Mouse (Mus musculus): ENCODE results near the gene Gm49333. TPM values are rescaled to one million over a fixed set of nuclear protein-coding genes. Genes with fewer than 3 reads are reported as not detected.
"Not testable (repeated sequence)": the region's sequence is repeated elsewhere in the genome, so short reads cannot be mapped to it uniquely, and the experiment has no call there.

Gm49333 gene
- polyA plus RNA-seq, 1 experiment from 2014 or later: not detected

DNA sequence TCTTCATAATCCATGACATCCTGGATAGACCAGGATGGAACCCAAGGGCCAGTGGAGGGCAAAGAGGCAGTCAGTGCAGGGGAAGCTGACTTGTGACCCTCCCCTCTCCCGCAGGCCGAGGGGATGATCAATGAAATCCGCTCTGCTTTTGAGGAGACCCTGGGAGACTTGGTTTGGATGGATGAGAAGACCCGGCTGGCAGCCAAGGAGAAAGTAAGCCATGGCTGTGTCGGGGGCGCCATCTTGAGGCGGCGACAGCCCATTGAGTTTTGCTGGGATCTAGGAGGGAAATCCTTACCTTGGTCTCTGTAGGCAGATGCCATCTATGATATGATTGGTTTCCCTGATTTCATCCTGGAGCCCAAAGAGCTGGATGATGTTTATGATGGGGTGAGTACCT lies 30.8 kb downstream of the Gm49333 start:
- TF ChIP-seq CTCF (IDR thresholded peaks at IDR 0.05; ENCODE audit: low read depth): peak; percentile 84
- no peak for TF ChIP-seq EP300 (IDR thresholded peaks at IDR 0.05; ENCODE audit: low read depth)
- H3K9me3 ChIP-seq (ENCODE audit: low read length): no peaks in the 10 kb centered on the region
- 0 out of 2 replicates have a peak, but pooled peaks cover 2% of the 10 kb centered on the region for H3K4me1 ChIP-seq (ENCODE audit: insufficient read depth)
- H3K27ac ChIP-seq (ENCODE audit: low read depth): no peak overlapping the region
- no peak overlapping the region for H3K4me3 ChIP-seq (ENCODE audit: low read depth, low read length)
- peak; percentile 56; the same call in 1 of the 2 replicates for ATAC-seq
- no peaks in the 10 kb centered on the region for H3K36me3 ChIP-seq (replicated peaks; ENCODE audit: insufficient read depth, low read length)
- H3K27me3 ChIP-seq (ENCODE audit: insufficient read depth, low read length): 0 out of 2 replicates have a peak, but pooled peaks cover 2% of the 10 kb centered on the region
- peak; percentile 68 for DNase-seq
- under 1% methylated on average over 8 of the region's 8 CpGs for WGBS (ENCODE audit: insufficient replicate concordance)
- H3K4me2 ChIP-seq (ENCODE audit: low read depth, low read length): no peak overlapping the region
- H3K9ac ChIP-seq (replicated peaks): no peak overlapping the region

GRCm38 (mm10) chr16:20643911-20644310 lies 32.5 kb downstream of the Gm49333 start:
- no peak for TF ChIP-seq CTCF (IDR thresholded peaks at IDR 0.05; ENCODE audit: low read depth)
- TF ChIP-seq EP300 (IDR thresholded peaks at IDR 0.05; ENCODE audit: low read depth): no peak
- no peaks in the 10 kb centered on the region for H3K36me3 ChIP-seq (replicated peaks; ENCODE audit: insufficient read depth, low read length)
- H3K9ac ChIP-seq (replicated peaks): no peak overlapping the region
- 0 out of 2 replicates have a peak, but pooled peaks cover 2% of the 10 kb centered on the region for H3K4me1 ChIP-seq (ENCODE audit: insufficient read depth)
- no peak overlapping the region for H3K27ac ChIP-seq (ENCODE audit: low read depth)
- no peaks in the 10 kb centered on the region for H3K9me3 ChIP-seq (ENCODE audit: low read length)
- 0 out of 2 replicates have a peak, but pooled peaks cover 2% of the 10 kb centered on the region for H3K27me3 ChIP-seq (ENCODE audit: insufficient read depth, low read length)
- no peak for DNase-seq
- no peak for ATAC-seq
- no peak overlapping the region for H3K4me2 ChIP-seq (ENCODE audit: low read depth, low read length)
- WGBS (ENCODE audit: insufficient replicate concordance): 78% methylated on average over 7 of the region's 7 CpGs
- H3K4me3 ChIP-seq (ENCODE audit: low read depth, low read length): no peak overlapping the region

DNA sequence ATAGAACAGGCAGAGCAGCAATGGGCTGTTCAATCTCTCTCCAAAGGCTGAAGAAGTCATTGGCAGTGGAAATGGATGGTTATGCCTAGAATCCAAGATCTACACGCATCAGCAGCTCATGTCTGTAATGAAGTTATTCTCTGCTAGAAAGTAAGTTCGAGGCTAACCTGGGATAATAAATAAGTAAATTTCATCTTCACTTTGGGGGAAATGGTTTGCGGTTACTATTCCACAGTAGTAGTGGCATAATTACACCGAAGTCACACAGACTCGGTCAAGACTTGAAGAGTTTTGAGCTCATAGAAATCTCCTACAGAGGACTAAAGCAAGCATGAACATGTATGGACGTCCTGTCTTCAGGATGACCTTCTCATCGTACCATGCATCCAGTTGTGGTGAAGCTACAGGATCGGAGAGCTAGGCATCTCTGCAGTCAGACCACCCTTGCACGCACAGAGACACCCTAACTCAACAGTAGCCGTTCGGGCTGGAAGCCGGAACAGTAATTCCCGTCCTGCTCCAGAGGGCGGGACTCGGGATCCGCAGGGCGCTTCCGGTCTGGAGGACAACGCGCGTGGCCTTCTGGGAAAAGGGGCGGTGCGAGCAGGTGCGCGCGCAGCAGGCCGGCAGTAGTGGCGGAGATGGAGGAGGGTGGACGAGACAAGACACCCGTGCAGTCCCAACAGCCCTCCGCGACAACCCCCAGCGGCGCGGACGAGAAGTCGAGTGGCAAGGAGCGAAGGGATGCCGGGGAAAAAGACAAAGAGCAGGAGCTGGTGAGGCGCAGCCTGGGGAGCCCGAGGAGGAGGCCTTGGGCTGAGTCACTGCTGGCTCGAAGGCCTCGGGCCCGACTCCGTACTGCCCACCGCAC lies 39.9 kb downstream of the Gm49333 start, which contains the start of gene Psmd2:
TSS of gene Psmd2 (plus strand) at position 577 of the 871 bp plus-strand sequence.
- no peaks in the 10 kb centered on the region for H3K9me3 ChIP-seq (ENCODE audit: low read length)
- H3K27me3 ChIP-seq (ENCODE audit: insufficient read depth, low read length): no peaks in the 10 kb centered on the region
- H3K9ac ChIP-seq (replicated peaks): peak within 1 kb of the TSS; percentile 95
- peak; percentile 98 for DNase-seq
- H3K4me2 ChIP-seq (ENCODE audit: low read depth, low read length): peak within 1 kb of the TSS; percentile 89
- WGBS (ENCODE audit: insufficient replicate concordance): 2% methylated on average over 46 of the region's 46 CpGs
- peak within 1 kb of the TSS; percentile 73 for H3K27ac ChIP-seq (ENCODE audit: low read depth)
- peak; percentile 97 for ATAC-seq
- H3K4me1 ChIP-seq (ENCODE audit: insufficient read depth): peaks cover 16% of the 10 kb centered on the region
- H3K4me3 ChIP-seq (ENCODE audit: low read depth, low read length): peak within 1 kb of the TSS; percentile 97
- TF ChIP-seq EP300 (IDR thresholded peaks at IDR 0.05; ENCODE audit: low read depth) (0 out of 2 replicates have a peak, but pooled peaks have one; percentile 18), CTCF (IDR thresholded peaks at IDR 0.05; ENCODE audit: low read depth) (no peak; the same call in 1 of the 2 replicates)
- peaks cover 17% of the 10 kb centered on the region for H3K36me3 ChIP-seq (replicated peaks; ENCODE audit: insufficient read depth, low read length)

- 7% methylated on average over 12 of the region's 12 CpGs for WGBS (ENCODE audit: insufficient replicate concordance)
- Histone ChIP-seq H3K4me1 (ENCODE audit: insufficient read depth) (peaks cover 16% of the 10 kb centered on the region), H3K4me3 (ENCODE audit: low read depth, low read length) (peak overlapping the region; percentile 97), H3K27ac (ENCODE audit: low read depth) (peak overlapping the region; percentile 73), H3K36me3 (replicated peaks; ENCODE audit: insufficient read depth, low read length) (peaks cover 23% of the 10 kb centered on the region), H3K27me3 (ENCODE audit: insufficient read depth, low read length) (no peaks in the 10 kb centered on the region), H3K9me3 (ENCODE audit: low read length) (no peaks in the 10 kb centered on the region), H3K9ac (replicated peaks) (peak overlapping the region; percentile 95), H3K4me2 (ENCODE audit: low read depth, low read length) (peak overlapping the region; percentile 89)
- ATAC-seq: peak; percentile 46
- no peak for DNase-seq
- no peak for TF ChIP-seq CTCF (IDR thresholded peaks at IDR 0.05; ENCODE audit: low read depth)
- TF ChIP-seq EP300 (IDR thresholded peaks at IDR 0.05; ENCODE audit: low read depth): no peak
These were observed 40.5 kb downstream of the Gm49333 start for GRCm38 (mm10) chr16:20651947-20652310.

DNA sequence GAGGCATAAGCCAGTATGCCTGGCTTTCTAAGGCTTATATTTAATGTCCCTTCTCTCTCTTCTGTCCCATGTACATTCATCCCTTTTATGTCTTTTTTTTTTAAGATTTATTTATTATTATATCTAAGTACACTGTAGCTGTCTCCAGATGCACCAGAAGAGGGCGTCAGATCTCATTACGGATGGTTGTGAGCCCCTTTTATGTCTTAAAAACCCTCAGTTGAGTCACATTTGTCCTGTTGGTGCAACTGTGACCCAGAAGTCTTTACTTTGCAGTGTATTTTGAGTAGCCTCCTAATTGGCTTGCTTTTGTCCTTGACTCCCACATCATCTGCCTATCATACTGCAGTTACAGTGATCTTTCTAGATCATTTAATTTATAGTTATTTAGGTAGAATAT lies 41.9 kb downstream of the Gm49333 start:
- no peak overlapping the region for H3K4me3 ChIP-seq (ENCODE audit: low read depth, low read length)
- H3K36me3 ChIP-seq (replicated peaks; ENCODE audit: insufficient read depth, low read length): peaks cover 32% of the 10 kb centered on the region
- no peaks in the 10 kb centered on the region for H3K27me3 ChIP-seq (ENCODE audit: insufficient read depth, low read length)
- no peaks in the 10 kb centered on the region for H3K9me3 ChIP-seq (ENCODE audit: low read length)
- peaks cover 16% of the 10 kb centered on the region for H3K4me1 ChIP-seq (ENCODE audit: insufficient read depth)
- H3K27ac ChIP-seq (ENCODE audit: low read depth): no peak overlapping the region
- DNase-seq: no peak
- TF ChIP-seq EP300 (IDR thresholded peaks at IDR 0.05; ENCODE audit: low read depth) (no peak), CTCF (IDR thresholded peaks at IDR 0.05; ENCODE audit: low read depth) (no peak)
- WGBS (ENCODE audit: insufficient replicate concordance): 48% methylated on average over 2 of the region's 2 CpGs
- no peak overlapping the region for H3K9ac ChIP-seq (replicated peaks)
- H3K4me2 ChIP-seq (ENCODE audit: low read depth, low read length): peak overlapping the region; percentile 89; the same call in 1 of the 2 replicates
- no peak for ATAC-seq

- Histone ChIP-seq H3K4me3 (ENCODE audit: low read depth, low read length) (no peak overlapping the region), H3K4me2 (ENCODE audit: low read depth, low read length) (no peak overlapping the region), H3K9ac (replicated peaks) (no peak overlapping the region), H3K9me3 (ENCODE audit: low read length) (no peaks in the 10 kb centered on the region), H3K27me3 (ENCODE audit: insufficient read depth, low read length) (no peaks in the 10 kb centered on the region), H3K4me1 (ENCODE audit: insufficient read depth) (peaks cover 5% of the 10 kb centered on the region), H3K27ac (ENCODE audit: low read depth) (no peak overlapping the region), H3K36me3 (replicated peaks; ENCODE audit: insufficient read depth, low read length) (peaks cover 69% of the 10 kb centered on the region)
- no peak for ATAC-seq
- DNase-seq: no peak
- WGBS (ENCODE audit: insufficient replicate concordance): 81% methylated on average over 4 of the region's 4 CpGs
- TF ChIP-seq EP300 (IDR thresholded peaks at IDR 0.05; ENCODE audit: low read depth): no peak
- no peak for TF ChIP-seq CTCF (IDR thresholded peaks at IDR 0.05; ENCODE audit: low read depth)
These were observed 46.3 kb downstream of the Gm49333 start for GRCm38 (mm10) chr16:20657661-20658060.

DNA sequence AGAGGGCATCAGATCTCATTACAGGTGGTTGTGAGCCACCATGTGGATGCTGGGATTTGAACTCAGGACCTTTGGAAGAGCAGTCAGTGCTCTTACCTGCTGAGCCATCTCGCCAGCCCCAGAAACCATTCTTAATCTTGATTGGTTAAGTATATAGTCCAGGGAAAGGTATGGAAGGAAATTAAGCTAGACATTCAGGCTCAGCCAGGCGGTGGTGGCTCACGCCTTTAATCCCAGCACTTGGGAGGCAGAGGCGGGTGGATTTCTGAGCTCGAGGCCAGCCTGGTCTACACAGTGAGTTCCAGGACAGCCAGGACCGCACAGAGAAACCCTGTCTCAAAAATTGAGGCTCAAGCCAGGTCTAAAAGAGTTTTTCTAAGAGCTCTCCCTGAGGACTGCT lies 56.6 kb downstream of the Gm49333 start, which contains the start of gene Eif4g1:
TSS of gene Eif4g1 (plus strand) at position 301 of the 400 bp plus-strand sequence.
- 75% methylated on average over 3 of the region's 6 CpGs for WGBS (ENCODE audit: insufficient replicate concordance)
- not testable (repeated sequence) for H3K27ac ChIP-seq (ENCODE audit: low read depth); ATAC-seq; H3K9ac ChIP-seq (replicated peaks); DNase-seq; H3K4me3 ChIP-seq (ENCODE audit: low read depth, low read length); H3K4me2 ChIP-seq (ENCODE audit: low read depth, low read length); H3K27me3 ChIP-seq (ENCODE audit: insufficient read depth, low read length); H3K4me1 ChIP-seq (ENCODE audit: insufficient read depth); H3K9me3 ChIP-seq (ENCODE audit: low read length); H3K36me3 ChIP-seq (replicated peaks; ENCODE audit: insufficient read depth, low read length)

Data from liver, postnatal 0 days (tissue).